Mouse (Mus musculus): Measurements from ENCODE around the gene Lss.

DNA sequence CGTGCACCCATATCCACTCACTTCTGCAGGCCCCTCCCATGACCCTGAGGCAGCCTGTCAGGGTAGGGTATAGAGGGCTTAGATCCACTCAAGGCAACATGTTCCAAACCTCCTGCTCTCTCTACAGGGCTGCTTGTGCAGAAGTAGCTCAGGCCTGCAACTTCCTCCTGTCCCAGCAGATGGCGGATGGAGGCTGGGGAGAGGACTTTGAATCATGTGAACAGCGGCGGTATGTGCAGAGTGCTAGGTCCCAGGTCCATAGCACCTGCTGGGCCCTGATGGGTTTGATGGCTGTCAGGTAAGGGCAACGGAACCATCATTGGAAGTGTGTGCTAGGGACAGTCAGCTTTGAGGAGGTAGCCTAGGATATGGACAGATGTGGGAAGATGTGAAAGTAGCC, 19.1 kb downstream of the Lss start:
- TF ChIP-seq CTCF (IDR thresholded peaks at IDR 0.05; ENCODE audit: borderline replicate concordance, control insufficient read depth, extremely low read depth, insufficient read depth, low read length, poor library complexity) = no peak
- TF ChIP-seq POLR2A (IDR thresholded peaks at IDR 0.05; ENCODE audit: control insufficient read depth, extremely low read depth, insufficient read depth, low read length, poor library complexity) = no peak

All from thymus, adult 2 months (tissue).